Mouse (Mus musculus): ENCODE data around the gene Sun2.

Gene Sun2

GRCm38 (mm10) chr15:79686046-79686869 is 56.1 kb downstream of the Sun2 start:
- no peak for DNase-seq (ENCODE audit: low read depth)

GRCm38 (mm10) chr15:79685141-79685641 is 57.1 kb downstream of the Sun2 start:
- DNase-seq (ENCODE audit: low read depth) = no peak

GRCm38 (mm10) chr15:79684616-79685015 is 57.7 kb downstream of the Sun2 start:
- no peak for DNase-seq (ENCODE audit: low read depth)

- no peak for DNase-seq (ENCODE audit: low read depth)
Observed at GRCm38 (mm10) chr15:79683707-79684465, 58.5 kb downstream of the Sun2 start.

GRCm38 (mm10) chr15:79683146-79683545 is 59.2 kb downstream of the Sun2 start:
- no peak for DNase-seq (ENCODE audit: low read depth)

- no peak for DNase-seq (ENCODE audit: low read depth)
Observed at GRCm38 (mm10) chr15:79681973-79682372, 60.4 kb downstream of the Sun2 start.

- no peak for DNase-seq (ENCODE audit: low read depth)
Observed at GRCm38 (mm10) chr15:79677936-79678335, 64.4 kb downstream of the Sun2 start.

All from fibroblast of lung, adult 2 months (primary cell).